Mouse (Mus musculus): ENCODE data around the gene Zfp40. TPM values are rescaled to one million over a fixed set of nuclear protein-coding genes. Genes with fewer than 3 reads are reported as not detected.
A peak's percentile ranks its signal among the peaks of the same experiment; 100 is the strongest.
"Not testable (repeated sequence)": the region's sequence is repeated elsewhere in the genome, so short reads cannot be mapped to it uniquely, and the experiment has no call there.

Zfp40 gene
- polyA plus RNA-seq (2015; fragmentation: Nextera tagmentation; extraction: Ambion mirVana), result 23.2 and 25.6 TPM in 2 replicates

GRCm38 (mm10) chr17:23192453-23193379, at the start of gene Zfp40:
TSS of gene Zfp40 (minus strand) at chr17:23193252.
- Histone ChIP-seq H3K27ac (replicated peaks) (peak within 1 kb of the TSS; percentile 86), H3K4me3 (peak within 1 kb of the TSS; percentile 78), H3K4me1 (replicated peaks) (peaks cover 18% of the 10 kb centered on the region), H3K36me3 (peaks cover 10% of the 10 kb centered on the region), H3K9me3 (no peaks in the 10 kb centered on the region), H3K27me3 (no peaks in the 10 kb centered on the region), H3K4me2 (peak within 1 kb of the TSS; percentile 72), H3K9ac (peak within 1 kb of the TSS; percentile 81)
- 5% methylated on average over 27 of the region's 27 CpGs for WGBS
- peak; percentile 100 for ATAC-seq (ENCODE audit: low read depth)

GRCm38 (mm10) chr17:23218320-23218719, 25.3 kb upstream of the Zfp40 start:
- WGBS, result 85% methylated on average over 2 of the region's 2 CpGs
- ATAC-seq (ENCODE audit: low read depth), result no peak
- no peak overlapping the region for H3K9ac ChIP-seq

GRCm38 (mm10) chr17:23199856-23200255, 6.8 kb upstream of the Zfp40 start:
- H3K4me1 ChIP-seq (replicated peaks); H3K4me3 ChIP-seq; H3K9me3 ChIP-seq; H3K36me3 ChIP-seq; H3K4me2 ChIP-seq; ATAC-seq (ENCODE audit: low read depth); H3K27ac ChIP-seq (replicated peaks); H3K9ac ChIP-seq; H3K27me3 ChIP-seq: not testable (repeated sequence)
- WGBS, result 0% methylated on average over 1 of the region's 1 CpGs

More at GRCm38 (mm10) chr17:23218320-23218719, 25.3 kb upstream of the Zfp40 start:
- H3K9me3 ChIP-seq, result no peaks in the 10 kb centered on the region
- H3K4me3 ChIP-seq, result no peak overlapping the region
- no peaks in the 10 kb centered on the region for H3K36me3 ChIP-seq
- no peak overlapping the region for H3K4me2 ChIP-seq
- H3K27me3 ChIP-seq, result no peaks in the 10 kb centered on the region
- H3K27ac ChIP-seq (replicated peaks), result no peak overlapping the region
- H3K4me1 ChIP-seq (replicated peaks), result no peaks in the 10 kb centered on the region

- peak; percentile 95 for ATAC-seq (ENCODE audit: low read depth)
- Histone ChIP-seq H3K9me3 (no peaks in the 10 kb centered on the region), H3K27ac (replicated peaks) (peak overlapping the region; percentile 64; the same call in 1 of the 2 replicates), H3K4me1 (replicated peaks) (peaks cover 18% of the 10 kb centered on the region), H3K36me3 (peaks cover 8% of the 10 kb centered on the region), H3K4me2 (peak overlapping the region; percentile 70), H3K9ac (peak overlapping the region; percentile 69), H3K27me3 (no peaks in the 10 kb centered on the region), H3K4me3 (peak overlapping the region; percentile 78)
- 2% methylated on average over 11 of the region's 11 CpGs for whole genome bisulfite sequencing
These were observed 389 bp upstream of the Zfp40 start for GRCm38 (mm10) chr17:23193441-23193840.

- Histone ChIP-seq H3K4me3 (no peak overlapping the region), H3K27me3 (no peaks in the 10 kb centered on the region), H3K4me2 (no peak overlapping the region), H3K9me3 (no peaks in the 10 kb centered on the region), H3K4me1 (replicated peaks) (peaks cover 18% of the 10 kb centered on the region), H3K36me3 (peaks cover 48% of the 10 kb centered on the region), H3K27ac (replicated peaks) (no peak overlapping the region), H3K9ac (no peak overlapping the region)
- WGBS, result 83% methylated on average over 2 of the region's 2 CpGs
- no peak for ATAC-seq (ENCODE audit: low read depth)
These were observed 5.4 kb downstream of the Zfp40 start for GRCm38 (mm10) chr17:23187680-23188079.

Other genes starting within 250 kb of the Zfp40 start
- gene Vmn2r-ps130, start 132.1 kb downstream of the Zfp40 start, polyA plus RNA-seq (2015; fragmentation: Nextera tagmentation; extraction: Ambion mirVana), result not detected in 2 replicates
- gene Vmn2r114, start 119.3 kb upstream of the Zfp40 start, polyA plus RNA-seq (2015; fragmentation: Nextera tagmentation; extraction: Ambion mirVana), result not detected in 2 replicates
- gene Vmn2r115, start 150.5 kb upstream of the Zfp40 start, polyA plus RNA-seq (2015; fragmentation: Nextera tagmentation; extraction: Ambion mirVana), result not detected in 2 replicates
- not detected in 2 replicates for gene Vmn2r116, start 191.4 kb upstream of the Zfp40 start, polyA plus RNA-seq (2015; fragmentation: Nextera tagmentation; extraction: Ambion mirVana)

Measured in neural tube, embryonic 13.5 days (tissue).